Mouse (Mus musculus) midbrain, embryonic 13.5 days (tissue): ENCODE results near the gene Gm5127. TPM values are rescaled to one million over a fixed set of nuclear protein-coding genes. Genes with fewer than 3 reads are reported as not detected.

ENCODE experiments used
- ATAC-seq: fragments of 200-750 bp; cut with Nextera tagmentation; 2 replicates; pipeline ENCODE4 v1.8.0; 2017; ENCODE audit warnings: mild to moderate bottlenecking, moderate TSS enrichment, moderate library complexity
- H3K27ac ChIP-seq: fragments of 300-500 bp; sonication (generic); 2 replicates; pipeline ENCODE4 v1.5.1; 2015; ENCODE audit warnings: inconsistent platforms, mild to moderate bottlenecking, moderate library complexity
- H3K27me3 ChIP-seq: fragments of 300-500 bp; sonication (generic); 2 replicates; pipeline ENCODE4 v1.6.1; 2015; ENCODE audit warnings: mild to moderate bottlenecking, inconsistent platforms
- H3K36me3 ChIP-seq: fragments of 300-500 bp; sonication (generic); 2 replicates; pipeline ENCODE4 v1.6.1; 2015; ENCODE audit warnings: mild to moderate bottlenecking, inconsistent platforms
- H3K4me1 ChIP-seq: fragments of 300-500 bp; sonication (generic); replicated peaks from 2 replicates; pipeline ENCODE4 v1.6.1; 2015; ENCODE audit warnings: inconsistent platforms
- H3K4me2 ChIP-seq: fragments of 300-500 bp; sonication (generic); replicated peaks from 2 replicates; pipeline ENCODE4 v1.6.1; 2015; ENCODE audit warnings: moderate library complexity, mild to moderate bottlenecking, inconsistent platforms
- H3K4me3 ChIP-seq: fragments of 300-500 bp; sonication (generic); replicated peaks from 2 replicates; pipeline ENCODE4 v1.5.1; 2015; ENCODE audit warnings: mild to moderate bottlenecking, inconsistent platforms
- H3K9ac ChIP-seq: fragments of 300-500 bp; sonication (generic); replicated peaks from 2 replicates; pipeline ENCODE4 v1.6.1; 2015; ENCODE audit warnings: mild to moderate bottlenecking, inconsistent platforms
- H3K9me3 ChIP-seq: fragments of 300-500 bp; sonication (generic); 2 replicates; pipeline ENCODE4 v1.6.1; 2016; ENCODE audit warnings: mild to moderate bottlenecking, inconsistent platforms
- WGBS: fragments of 180-500 bp; shearing (Covaris S2); methylation state at CpG from one replicate; pipeline ENCODE4 v1.1.7; 2015; 5-methylcytosine and 5-hydroxymethylcytosine counted together
- polyA plus RNA-seq: library from polyadenylated mRNA; unstranded; fragments of >200 nt; fragmentation: Nextera tagmentation; extraction: Ambion mirVana; gene quantifications from 2 replicates; pipeline ENCODE4 v1.2.1, GENCODE M21; 2015

Gm5127 gene
- polyA plus RNA-seq, result 0.21 and 0.40 TPM in 2 replicates

DNA sequence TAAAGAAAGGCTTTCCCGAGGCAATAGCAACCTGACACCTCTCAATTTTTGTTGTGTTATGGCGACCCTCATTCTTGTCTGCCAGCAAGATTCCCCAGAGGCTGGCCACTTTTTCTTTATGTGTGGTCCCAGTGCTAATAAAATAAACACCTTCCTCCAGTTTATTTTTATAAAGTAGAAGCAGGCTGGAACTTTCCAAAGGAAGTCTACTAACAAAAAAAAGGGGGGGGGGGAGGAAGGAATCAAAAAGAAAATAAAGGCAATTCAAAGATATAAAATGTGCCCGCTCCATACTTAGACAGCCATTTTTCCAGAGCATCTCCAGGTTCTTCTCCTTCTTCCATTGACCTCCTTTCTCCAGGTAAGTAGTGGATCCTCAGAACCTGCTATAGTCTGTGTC lies at the start of gene Gm5127:
TSS of gene Gm5127 (plus strand) at position 301 of the 400 bp plus-strand sequence.
- no peaks in the 10 kb centered on the region for H3K36me3 ChIP-seq
- H3K4me1 ChIP-seq, result no peaks in the 10 kb centered on the region
- H3K9ac ChIP-seq, result no peak within 1 kb of the TSS
- H3K4me3 ChIP-seq, result no peak within 1 kb of the TSS
- H3K4me2 ChIP-seq, result no peak within 1 kb of the TSS
- WGBS, result 69% methylated on average over 3 of the region's 3 CpGs
- H3K27ac ChIP-seq, result no peak within 1 kb of the TSS
- H3K9me3 ChIP-seq, result no peaks in the 10 kb centered on the region
- no peaks in the 10 kb centered on the region for H3K27me3 ChIP-seq
- no peak for ATAC-seq

DNA sequence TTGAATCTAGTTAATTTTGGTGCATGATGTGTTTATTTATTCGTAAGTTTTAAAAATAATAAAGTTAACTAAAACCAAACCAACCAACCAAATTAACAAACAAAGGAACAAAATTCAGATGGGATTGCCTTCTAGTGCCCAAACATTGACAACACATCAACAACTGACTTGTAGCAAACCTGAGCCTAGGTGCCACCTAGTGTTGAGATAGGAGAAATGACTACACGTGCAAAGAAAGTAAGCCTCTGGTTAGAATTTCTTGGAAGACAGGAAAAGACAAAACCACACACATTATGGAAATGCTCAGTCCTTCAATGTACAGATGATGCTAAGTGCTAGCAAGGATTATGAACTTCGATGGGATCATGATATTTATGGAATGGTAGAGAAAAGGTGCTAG lies 46.6 kb upstream of the Gm5127 start:
- Histone ChIP-seq H3K36me3 (no peaks in the 10 kb centered on the region), H3K9ac (no peak overlapping the region), H3K4me3 (no peak overlapping the region), H3K4me2 (no peak overlapping the region), H3K4me1 (no peaks in the 10 kb centered on the region), H3K9me3 (no peaks in the 10 kb centered on the region), H3K27me3 (no peaks in the 10 kb centered on the region), H3K27ac (no peak overlapping the region)
- 40% methylated on average over 3 of the region's 3 CpGs for WGBS
- no peak for ATAC-seq

DNA sequence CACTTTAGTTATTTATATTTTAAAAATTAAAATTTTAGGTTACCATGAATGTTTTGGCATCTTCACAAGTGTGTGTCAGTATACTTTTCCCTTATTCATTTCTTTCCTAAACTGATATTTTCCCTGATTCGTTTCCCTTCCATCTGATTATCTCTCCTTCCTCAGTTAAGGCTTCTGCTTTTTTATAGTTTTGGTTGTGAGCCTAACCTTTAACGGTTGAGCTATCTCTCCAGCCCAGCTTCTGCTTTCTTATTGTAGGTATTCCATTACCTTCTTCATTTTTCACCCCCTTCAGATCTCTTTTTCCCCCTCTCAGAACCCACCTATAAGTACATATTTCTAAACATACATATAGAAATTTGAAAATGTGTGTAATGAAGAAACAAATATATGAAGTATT lies 27.5 kb upstream of the Gm5127 start:
- no peaks in the 10 kb centered on the region for H3K4me1 ChIP-seq
- 91% methylated on average over 2 of the region's 2 CpGs for WGBS
- H3K9ac ChIP-seq, result no peak overlapping the region
- H3K36me3 ChIP-seq, result no peaks in the 10 kb centered on the region
- H3K9me3 ChIP-seq, result no peaks in the 10 kb centered on the region
- H3K27me3 ChIP-seq, result no peaks in the 10 kb centered on the region
- ATAC-seq, result no peak
- H3K27ac ChIP-seq, result no peak overlapping the region
- no peak overlapping the region for H3K4me2 ChIP-seq
- no peak overlapping the region for H3K4me3 ChIP-seq

DNA sequence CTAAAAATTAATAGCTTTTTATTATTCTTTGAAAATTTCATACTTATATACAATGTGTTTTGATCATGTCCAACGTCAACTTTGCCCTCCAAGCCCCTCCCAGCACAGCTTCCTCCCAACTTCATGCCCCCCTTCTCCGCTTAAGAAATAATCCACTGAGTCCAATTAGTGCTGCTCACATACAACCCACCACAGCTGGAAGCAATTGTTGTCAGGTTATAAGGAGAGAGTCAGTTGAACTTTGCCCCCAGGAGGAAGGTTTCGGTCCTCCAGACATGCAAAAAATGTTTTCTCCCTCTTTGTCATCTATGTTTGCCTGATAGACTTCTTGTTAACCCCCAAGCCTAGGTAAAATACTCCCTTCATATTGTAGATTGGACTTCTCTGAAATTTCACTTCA lies 4.0 kb upstream of the Gm5127 start:
- ATAC-seq, result no peak
- Histone ChIP-seq H3K9me3 (no peaks in the 10 kb centered on the region), H3K4me3 (no peak overlapping the region), H3K4me2 (no peak overlapping the region), H3K27ac (no peak overlapping the region), H3K36me3 (no peaks in the 10 kb centered on the region), H3K4me1 (no peaks in the 10 kb centered on the region), H3K9ac (no peak overlapping the region), H3K27me3 (no peaks in the 10 kb centered on the region)
- WGBS, result 52% methylated on average over 3 of the region's 3 CpGs

DNA sequence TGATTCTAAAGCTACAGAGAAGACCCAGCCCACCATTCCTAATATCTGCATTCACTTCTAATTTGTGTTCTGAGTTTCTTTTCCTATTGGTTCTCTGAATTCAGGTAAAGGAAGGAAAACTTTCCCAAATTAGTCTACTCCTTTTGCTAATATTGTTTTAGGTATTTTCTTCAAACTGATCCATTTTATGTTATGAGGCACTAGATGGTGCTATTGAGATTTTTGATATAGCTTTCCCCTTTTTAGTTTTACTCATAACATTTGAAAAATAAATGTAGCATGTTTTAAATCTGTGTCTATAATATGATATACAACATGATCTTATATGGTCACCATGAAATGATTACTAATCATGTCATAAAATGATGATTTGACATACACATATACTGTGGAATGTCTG lies 2.6 kb upstream of the Gm5127 start:
- H3K36me3 ChIP-seq, result no peaks in the 10 kb centered on the region
- H3K9me3 ChIP-seq, result no peaks in the 10 kb centered on the region
- H3K9ac ChIP-seq, result no peak overlapping the region
- H3K4me2 ChIP-seq, result no peak overlapping the region
- H3K4me3 ChIP-seq, result no peak overlapping the region
- H3K4me1 ChIP-seq, result no peaks in the 10 kb centered on the region
- H3K27ac ChIP-seq, result no peak overlapping the region
- ATAC-seq, result no peak
- no peaks in the 10 kb centered on the region for H3K27me3 ChIP-seq

DNA sequence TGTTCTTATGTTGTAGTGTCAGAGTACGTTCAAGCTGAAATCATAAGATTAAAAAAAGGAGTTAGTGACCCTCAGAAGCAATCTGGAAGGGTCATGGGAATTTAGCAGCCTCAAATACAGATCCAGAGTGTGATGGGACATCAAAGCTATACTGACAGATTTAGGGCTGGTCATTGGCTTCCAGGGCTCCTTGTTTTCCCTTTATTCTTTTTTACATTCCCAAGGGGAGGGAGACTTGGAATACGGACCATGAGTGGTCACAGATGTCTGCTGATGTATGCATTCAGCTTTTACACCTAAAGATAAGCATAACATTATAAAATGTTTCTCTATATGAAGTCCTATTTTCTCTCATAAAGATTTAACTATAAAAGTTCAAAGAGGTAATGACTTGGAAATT lies 789 bp upstream of the Gm5127 start:
- H3K9ac ChIP-seq, result no peak overlapping the region
- no peak overlapping the region for H3K4me3 ChIP-seq
- no peak overlapping the region for H3K4me2 ChIP-seq
- no peak for ATAC-seq
- WGBS, result 42% methylated on average over 2 of the region's 2 CpGs
- H3K27me3 ChIP-seq, result no peaks in the 10 kb centered on the region
- H3K9me3 ChIP-seq, result no peaks in the 10 kb centered on the region
- no peaks in the 10 kb centered on the region for H3K4me1 ChIP-seq
- H3K36me3 ChIP-seq, result no peaks in the 10 kb centered on the region
- no peak overlapping the region for H3K27ac ChIP-seq

DNA sequence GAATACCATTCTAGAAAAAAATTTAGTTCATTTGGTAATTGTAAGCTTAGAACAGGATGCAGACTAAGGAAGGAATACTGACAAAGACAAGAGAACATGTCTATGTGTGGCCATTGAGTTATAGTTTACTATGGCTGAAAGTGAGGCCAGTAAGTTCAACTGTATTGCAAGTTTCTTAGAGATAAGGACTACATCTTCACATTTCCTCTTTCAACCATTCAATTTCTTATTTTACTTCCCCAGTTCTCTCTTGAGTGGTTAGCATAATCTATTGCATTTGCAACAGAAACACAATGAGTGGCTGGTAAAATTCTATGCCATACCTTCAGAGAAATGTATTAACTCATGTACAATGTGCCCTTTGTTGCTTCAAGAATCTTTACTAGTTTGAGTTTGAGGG lies 10.9 kb downstream of the Gm5127 start:
- Histone ChIP-seq H3K4me2 (no peak overlapping the region), H3K27me3 (no peaks in the 10 kb centered on the region), H3K4me3 (no peak overlapping the region), H3K36me3 (no peaks in the 10 kb centered on the region), H3K9ac (no peak overlapping the region), H3K27ac (no peak overlapping the region), H3K9me3 (no peaks in the 10 kb centered on the region), H3K4me1 (no peaks in the 10 kb centered on the region)
- ATAC-seq, result no peak

DNA sequence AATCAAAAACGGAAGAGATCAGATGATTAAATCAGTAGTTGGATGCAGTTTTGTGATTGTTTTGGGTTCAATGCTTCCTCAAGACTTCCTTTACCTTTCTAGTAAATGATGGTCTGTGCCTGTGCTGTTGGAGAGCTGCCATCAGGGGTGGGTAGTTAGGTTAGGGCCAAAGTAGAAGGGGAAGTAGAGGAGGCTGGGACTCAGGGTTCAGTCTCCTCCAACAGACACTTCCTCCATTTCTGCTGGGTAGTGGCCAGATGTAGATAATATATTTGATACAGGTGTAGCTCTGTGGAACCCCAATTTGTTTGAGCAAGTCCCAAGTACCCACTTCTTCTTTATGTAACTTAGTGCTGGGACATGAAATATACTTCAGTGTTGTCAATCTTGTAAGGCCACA lies 12.9 kb downstream of the Gm5127 start:
- no peak for ATAC-seq
- 95% methylated on average over 1 of the region's 1 CpGs for WGBS
- Histone ChIP-seq H3K4me1 (no peaks in the 10 kb centered on the region), H3K9ac (no peak overlapping the region), H3K27me3 (no peaks in the 10 kb centered on the region), H3K4me3 (no peak overlapping the region), H3K4me2 (no peak overlapping the region), H3K27ac (no peak overlapping the region), H3K36me3 (no peaks in the 10 kb centered on the region), H3K9me3 (no peaks in the 10 kb centered on the region)

DNA sequence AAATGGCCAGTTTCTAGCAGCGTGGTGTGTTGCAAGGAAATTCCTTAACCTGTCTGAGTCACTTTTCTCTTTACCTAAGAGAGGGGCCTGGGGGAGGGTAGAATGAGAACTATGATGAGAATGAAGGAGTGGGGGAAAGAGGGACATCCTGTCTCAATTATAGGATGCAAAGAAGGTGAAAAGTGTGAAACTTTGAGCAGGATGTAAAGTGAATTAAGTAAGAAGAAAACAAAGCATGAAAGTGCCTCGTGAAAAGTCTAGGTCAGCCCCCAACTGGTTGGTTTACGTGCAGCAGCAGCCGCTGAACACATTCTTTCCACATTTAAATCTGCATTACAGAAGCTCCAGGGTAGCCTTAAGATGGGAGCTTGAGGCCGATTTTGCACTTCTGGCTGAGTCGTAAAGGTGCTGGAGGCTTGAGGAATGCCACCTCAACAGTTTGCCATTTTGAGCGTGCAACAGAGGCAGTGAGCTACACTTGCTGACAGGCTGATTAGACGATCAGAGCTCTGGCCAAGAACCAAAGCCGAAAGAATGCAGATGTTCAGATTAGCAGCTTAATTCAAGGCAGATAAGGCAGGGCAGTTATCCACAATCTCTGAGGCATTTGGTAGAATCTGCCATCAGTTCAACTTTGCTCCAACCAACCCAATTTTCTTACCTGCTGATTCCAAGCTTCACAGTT lies 19.7 kb downstream of the Gm5127 start:
- Histone ChIP-seq H3K9me3 (no peaks in the 10 kb centered on the region), H3K9ac (no peak overlapping the region), H3K4me1 (no peaks in the 10 kb centered on the region), H3K27ac (no peak overlapping the region), H3K36me3 (no peaks in the 10 kb centered on the region), H3K27me3 (0 out of 2 replicates have a peak, but pooled peaks cover 6% of the 10 kb centered on the region), H3K4me2 (peak overlapping the region; percentile 25; the same call in 1 of the 2 replicates), H3K4me3 (no peak overlapping the region)
- no peak for ATAC-seq
- WGBS, result 27% methylated on average over 9 of the region's 9 CpGs

DNA sequence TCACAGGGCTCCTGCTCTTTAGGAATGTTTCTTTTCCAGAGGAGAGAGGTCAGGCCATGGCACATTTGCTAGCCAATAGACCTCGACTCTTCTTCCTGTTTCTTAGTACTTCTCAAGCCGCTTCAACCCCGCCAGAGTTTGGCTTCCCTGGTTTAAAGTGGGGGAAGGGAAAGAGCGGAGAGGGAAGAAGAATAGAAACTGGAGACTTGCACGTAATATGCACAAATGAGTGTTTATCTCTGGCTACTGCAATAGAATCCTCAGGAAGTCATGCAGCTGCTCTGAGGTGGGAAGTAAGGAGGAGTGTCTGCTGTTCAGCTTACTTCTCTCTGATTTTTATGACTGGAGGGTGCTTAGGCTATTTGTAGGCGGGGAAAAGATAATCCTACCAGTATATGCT lies 20.4 kb downstream of the Gm5127 start, which contains the start of gene Cysltr1:
TSS of gene Cysltr1 (minus strand) at position 294 of the 400 bp plus-strand sequence.
- WGBS, result 29% methylated on average over 6 of the region's 6 CpGs
- no peak for ATAC-seq
- no peak within 1 kb of the TSS for H3K4me3 ChIP-seq
- H3K9me3 ChIP-seq, result no peaks in the 10 kb centered on the region
- 0 out of 2 replicates have a peak, but pooled peaks cover 6% of the 10 kb centered on the region for H3K27me3 ChIP-seq
- peak within 1 kb of the TSS; percentile 25; the same call in 1 of the 2 replicates for H3K4me2 ChIP-seq
- no peak within 1 kb of the TSS for H3K27ac ChIP-seq
- H3K4me1 ChIP-seq, result no peaks in the 10 kb centered on the region
- no peaks in the 10 kb centered on the region for H3K36me3 ChIP-seq
- no peak within 1 kb of the TSS for H3K9ac ChIP-seq

DNA sequence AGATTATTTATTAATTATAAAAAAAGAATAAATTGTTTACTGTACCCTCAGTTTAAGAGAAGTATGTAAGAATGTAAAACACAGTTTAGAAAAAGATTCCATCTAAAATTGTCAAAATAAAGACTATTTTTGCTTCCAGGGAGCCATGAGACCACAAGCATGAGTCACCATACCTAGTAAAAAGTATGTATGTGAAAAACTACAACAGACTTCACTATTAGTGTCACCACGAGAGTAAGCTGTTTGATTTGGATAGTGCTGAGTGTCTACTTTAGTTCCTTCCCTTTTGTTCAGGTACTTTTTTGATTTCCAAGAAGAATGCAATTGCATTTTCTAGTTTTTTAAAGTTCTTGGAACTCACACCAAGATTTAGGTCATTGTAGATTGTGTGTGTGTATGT lies 39.5 kb downstream of the Gm5127 start:
- Histone ChIP-seq H3K9me3 (no peaks in the 10 kb centered on the region), H3K27me3 (no peaks in the 10 kb centered on the region), H3K4me3 (no peak overlapping the region), H3K4me1 (no peaks in the 10 kb centered on the region), H3K9ac (no peak overlapping the region), H3K36me3 (no peaks in the 10 kb centered on the region), H3K4me2 (no peak overlapping the region), H3K27ac (no peak overlapping the region)
- 58% methylated on average over 1 of the region's 1 CpGs for WGBS
- ATAC-seq, result no peak

DNA sequence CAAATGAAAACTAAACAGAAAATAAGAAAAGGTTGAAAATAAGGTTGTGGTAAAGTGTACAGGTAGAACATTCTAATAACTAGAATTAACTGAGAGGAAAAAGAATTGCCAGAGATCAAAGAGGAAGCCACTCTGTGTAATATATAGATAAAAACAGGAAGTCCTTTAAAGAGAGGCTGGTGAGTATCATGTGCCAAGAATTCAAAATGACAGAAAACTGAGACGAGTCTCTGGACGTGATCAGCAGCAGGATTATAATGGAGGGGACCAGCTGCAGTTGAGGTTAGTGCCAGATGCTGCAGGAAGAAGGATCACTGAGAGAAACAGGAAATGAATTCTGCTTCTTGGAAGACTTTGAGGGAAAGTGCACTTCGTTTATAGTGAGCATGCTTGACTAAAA lies 40.7 kb downstream of the Gm5127 start:
- no peak for ATAC-seq
- Histone ChIP-seq H3K4me2 (no peak overlapping the region), H3K4me1 (no peaks in the 10 kb centered on the region), H3K27ac (no peak overlapping the region), H3K27me3 (no peaks in the 10 kb centered on the region), H3K4me3 (no peak overlapping the region), H3K9me3 (no peaks in the 10 kb centered on the region), H3K9ac (no peak overlapping the region), H3K36me3 (no peaks in the 10 kb centered on the region)
- WGBS, result 60% methylated on average over 3 of the region's 3 CpGs

DNA sequence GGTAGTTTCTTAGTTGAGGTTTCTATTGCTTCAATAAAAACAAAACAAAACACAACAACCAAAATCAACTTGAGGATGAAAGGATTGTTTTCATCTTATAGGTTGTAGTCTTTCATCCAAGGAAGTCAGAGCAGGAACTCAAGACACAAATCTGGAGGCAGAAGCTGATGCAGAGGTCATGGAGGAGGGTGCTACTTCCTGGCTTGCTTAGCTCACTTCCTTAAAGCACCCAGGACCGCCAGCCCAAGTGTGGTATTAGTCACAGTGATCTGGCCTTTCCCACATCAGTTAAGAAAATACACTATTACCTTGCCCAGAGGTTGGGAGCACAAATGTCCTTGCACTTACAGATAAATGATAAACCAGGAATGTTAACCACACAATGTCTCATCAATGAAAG lies 45.5 kb downstream of the Gm5127 start:
- 81% methylated on average over 1 of the region's 1 CpGs for WGBS
- Histone ChIP-seq H3K9me3 (no peaks in the 10 kb centered on the region), H3K27me3 (no peaks in the 10 kb centered on the region), H3K4me1 (no peaks in the 10 kb centered on the region), H3K4me2 (no peak overlapping the region), H3K9ac (no peak overlapping the region), H3K36me3 (no peaks in the 10 kb centered on the region), H3K4me3 (no peak overlapping the region), H3K27ac (no peak overlapping the region)
- ATAC-seq, result no peak
